Mouse (Mus musculus) embryonic stem cell, embryonic (primary cell): ENCODE data around the gene Zfp444.

Experiments used
- CTCF ChIA-PET, 4 experiments: fragments of 300-600 bp in 2 of 4; fragments of 350-600 bp in 2 of 4; sonication (Branson Sonifier 250); formaldehyde crosslinking; loops; one replicate each; lab custom pipeline; 2022; ENCODE audit warnings: inconsistent platforms in 2 of 4; lab: Charles Lee
- POLR2A ChIA-PET, 4 experiments: fragments of 300-600 bp in 2 of 4; fragments of 350-600 bp in 2 of 4; sonication (Branson Sonifier 250); formaldehyde crosslinking; loops; one replicate each; lab custom pipeline; 2022; ENCODE audit warnings: antibody characterized with exemption in 4 of 4, inconsistent platforms in 1 of 4; lab: Charles Lee

Gene Zfp444

DNA sequence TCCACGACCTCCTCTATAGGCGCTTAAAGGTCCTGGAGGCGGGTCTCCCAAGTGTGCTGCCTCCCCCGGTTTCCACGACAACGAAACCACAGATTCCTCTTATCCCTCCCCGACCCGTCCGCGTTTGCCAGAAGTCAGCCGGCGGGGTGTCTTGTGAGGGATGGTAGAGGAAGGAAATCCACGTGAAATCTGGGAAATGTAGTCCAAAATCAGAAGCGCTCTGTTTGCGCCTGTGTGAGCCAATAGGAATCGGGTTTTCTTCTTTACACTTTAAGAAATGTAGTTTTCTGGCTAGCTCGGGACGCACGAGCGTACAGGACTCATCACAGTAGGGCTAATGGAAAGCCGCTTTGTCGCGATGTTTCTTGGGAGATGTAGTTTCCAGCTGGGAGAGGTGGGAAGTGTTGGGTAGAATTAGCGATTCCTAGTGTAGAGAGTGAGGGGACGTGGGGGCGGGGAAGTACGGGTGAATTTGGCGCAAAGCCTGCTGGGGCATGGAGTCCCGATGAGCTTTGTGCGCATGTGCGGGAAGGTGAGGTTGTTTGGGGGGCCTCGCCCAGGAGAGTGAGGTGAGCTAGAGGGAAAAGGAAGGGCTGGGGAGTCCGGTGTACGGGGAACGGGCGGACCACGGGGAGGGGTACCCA, at the start of gene Zfp444:
TSS of gene Zfp444 (plus strand) at position 221 of the 644 bp plus-strand sequence.
- CTCF ChIA-PET: interaction anchor here (0.6 to 2.8 kb wide), 17 partner anchors 8 to 268 kb away, joined by 3 to 14 read pairs (median 4); no protein-coding TSS in a partner anchor
- POLR2A ChIA-PET: interaction anchor here (0.5 to 6.2 kb wide), 67 partner anchors 8 to 1420 kb away, joined by 3 to 81 read pairs (median 4); partner anchors contain the start of genes Zfp787 (in 4 of the 4), Zfp667 (in 2 of the 4), Fiz1 (in 1 of the 4) and Galp (in 1 of the 4)

DNA sequence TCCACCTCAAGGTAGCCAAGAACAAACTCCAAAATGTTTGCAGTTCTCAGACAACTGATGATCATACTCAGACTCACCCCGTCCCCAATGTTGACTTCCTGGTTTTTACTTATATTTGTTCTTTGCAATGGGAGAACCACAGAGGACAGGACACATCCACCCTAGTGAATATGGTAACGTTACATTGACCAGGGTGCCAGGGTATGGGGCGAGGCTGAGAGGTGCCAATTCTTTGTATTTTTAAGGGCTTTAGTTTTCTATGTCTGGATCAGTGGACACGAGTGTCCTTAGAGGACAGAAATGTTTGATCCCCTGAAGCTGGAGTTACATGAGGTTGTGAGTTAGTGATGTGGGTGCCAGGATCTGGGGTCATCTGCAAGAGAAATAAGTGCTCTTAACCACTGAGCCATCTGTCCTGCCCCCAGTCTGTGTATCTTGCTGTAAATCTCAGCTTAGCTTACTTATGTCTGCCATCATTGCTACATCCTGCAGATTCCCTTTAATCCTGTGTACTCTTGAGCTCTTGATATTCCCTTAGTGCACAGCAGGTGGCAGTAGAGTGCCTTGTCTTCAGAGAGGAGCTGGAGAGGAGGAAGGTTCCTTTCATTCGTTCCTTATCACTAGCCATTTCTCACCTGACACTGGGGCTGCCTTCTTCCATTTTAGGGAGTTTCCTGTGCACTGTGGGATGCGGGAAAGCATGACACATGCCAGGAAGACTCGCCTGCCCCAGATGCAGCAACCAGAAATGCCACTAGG, 45.2 kb upstream of the Zfp444 start:
- POLR2A ChIA-PET: interaction anchor here (0.5 to 3.1 kb wide), 20 partner anchors 12 to 90 kb away, joined by 3 to 20 read pairs (median 4); partner anchors contain the start of genes Zfp787 (in 2 of the 4) and Zfp444 (in 1 of the 4)
- CTCF ChIA-PET: interaction anchor here (0.6 to 4.8 kb wide), 86 partner anchors 9 to 1427 kb away, joined by 3 to 114 read pairs (median 5); partner anchors contain the start of genes Galp (in 3 of the 4), Zfp444 (in 3 of the 4), Zfp787 (in 2 of the 4) and Zfp78 (in 1 of the 4)

DNA sequence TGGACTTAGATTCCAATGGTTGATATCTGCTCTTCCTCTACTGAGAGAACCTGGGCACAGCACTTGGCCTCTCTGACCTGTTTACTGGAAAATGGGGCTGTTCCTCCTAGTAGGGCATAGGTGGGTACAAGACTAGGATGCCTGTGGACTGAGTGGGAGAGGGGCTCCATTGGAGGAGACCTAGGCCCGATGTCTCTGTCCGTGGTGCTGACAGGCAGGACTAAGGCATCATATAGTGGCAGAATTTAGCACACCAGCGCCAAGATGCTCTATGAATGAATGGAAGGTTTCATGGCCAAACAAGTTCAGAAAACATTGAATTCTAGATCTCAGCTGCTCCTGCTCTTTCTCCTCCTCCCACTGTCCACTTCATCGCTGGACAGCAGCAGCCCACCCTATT, 41.7 kb upstream of the Zfp444 start:
- POLR2A ChIA-PET: interaction anchor here in 1 of 4 experiments (0.8 kb wide), 1 partner anchor 33 kb away, joined by 3 read pairs; no protein-coding TSS in a partner anchor
- CTCF ChIA-PET: interaction anchor here in 1 of 4 experiments (1.6 kb wide), 1 partner anchor 64 kb away, joined by 3 read pairs; no protein-coding TSS in a partner anchor

DNA sequence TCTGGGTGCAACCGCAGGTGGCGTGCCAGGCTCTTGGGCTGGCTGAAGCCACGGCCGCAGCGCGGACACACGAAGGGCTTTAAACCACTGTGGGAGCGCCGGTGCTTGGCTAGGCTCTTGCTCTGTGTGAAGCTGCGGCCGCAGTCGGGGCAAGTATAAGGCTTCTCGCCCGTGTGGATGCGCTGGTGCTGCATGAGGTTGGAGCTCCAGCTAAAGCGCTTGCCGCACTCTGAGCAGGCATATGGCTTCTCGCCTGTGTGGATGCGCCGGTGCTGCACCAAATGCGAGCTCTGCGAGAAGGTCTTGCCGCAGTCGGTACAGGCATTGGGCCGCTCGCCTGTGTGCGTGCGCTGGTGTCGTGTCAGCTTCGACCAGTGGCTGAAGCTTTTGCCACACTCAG, 39.4 kb upstream of the Zfp444 start:
- ChIA-PET CTCF (interaction anchor here (0.6 to 1.3 kb wide), 17 partner anchors 12 to 150 kb away, joined by 3 to 6 read pairs (median 4); no protein-coding TSS in a partner anchor), POLR2A (interaction anchor here (0.6 to 2.9 kb wide), 19 partner anchors 9 to 1259 kb away, joined by 3 to 15 read pairs (median 4); partner anchors contain the start of genes Zfp444 (in 2 of the 4) and Zfp787 (in 2 of the 4))

DNA sequence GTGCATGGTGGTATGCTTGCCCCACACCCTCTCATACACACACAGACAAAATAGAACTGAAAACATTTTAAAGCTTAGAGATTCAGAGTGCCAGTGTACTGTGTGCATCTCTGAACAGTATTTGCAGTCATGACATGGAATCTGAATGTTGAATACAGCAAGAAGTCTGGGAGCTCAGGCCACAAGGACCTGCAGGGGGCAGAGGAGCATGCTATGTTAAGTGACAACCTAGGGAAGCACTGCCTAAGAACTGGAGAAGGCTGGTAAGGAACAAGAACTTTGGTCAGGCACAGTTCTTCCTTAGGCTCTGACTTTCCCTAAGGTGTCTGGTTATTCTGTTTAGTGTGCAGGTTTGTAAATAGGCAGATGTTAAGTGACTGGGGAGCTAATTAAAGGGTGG, 35.5 kb upstream of the Zfp444 start:
- CTCF ChIA-PET: interaction anchor here in 3 of 4 experiments (0.8 to 3.4 kb wide), 6 partner anchors 9 to 58 kb away, joined by 3 to 18 read pairs (median 4); no protein-coding TSS in a partner anchor
- POLR2A ChIA-PET: interaction anchor here in 2 of 4 experiments (0.8 to 2.1 kb wide), 10 partner anchors 10 to 56 kb away, joined by 3 to 5 read pairs (median 4); partner anchors contain the start of gene Zfp444 (in 1 of the 2)

DNA sequence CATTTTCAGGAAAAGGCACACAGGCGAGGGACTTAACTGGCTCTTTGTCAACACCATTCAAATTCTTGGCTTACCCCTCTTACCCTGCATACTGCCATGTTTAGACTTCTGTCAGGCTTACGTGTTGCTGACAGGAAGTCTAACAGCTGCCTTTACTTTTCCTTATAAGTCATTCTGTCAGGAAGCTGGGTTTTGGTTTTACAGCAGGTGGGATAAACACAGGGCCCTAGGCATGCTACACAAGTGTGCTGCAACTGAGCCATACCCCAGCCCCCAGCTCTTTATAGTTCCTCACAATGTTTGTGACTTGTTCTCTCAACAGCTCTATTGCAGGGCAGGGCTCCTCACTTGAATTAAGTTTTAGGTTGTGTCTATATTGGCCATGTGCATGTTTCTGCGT, 32.7 kb upstream of the Zfp444 start:
- ChIA-PET CTCF (interaction anchor here in 3 of 4 experiments (0.5 to 3.4 kb wide), 4 partner anchors 12 to 101 kb away, joined by 3 to 18 read pairs (median 4); no protein-coding TSS in a partner anchor), POLR2A (interaction anchor here in 1 of 4 experiments (1.1 to 1.9 kb wide), 5 partner anchors 10 to 48 kb away, joined by 3 to 6 read pairs (median 4); partner anchors contain the start of gene Zfp787)

DNA sequence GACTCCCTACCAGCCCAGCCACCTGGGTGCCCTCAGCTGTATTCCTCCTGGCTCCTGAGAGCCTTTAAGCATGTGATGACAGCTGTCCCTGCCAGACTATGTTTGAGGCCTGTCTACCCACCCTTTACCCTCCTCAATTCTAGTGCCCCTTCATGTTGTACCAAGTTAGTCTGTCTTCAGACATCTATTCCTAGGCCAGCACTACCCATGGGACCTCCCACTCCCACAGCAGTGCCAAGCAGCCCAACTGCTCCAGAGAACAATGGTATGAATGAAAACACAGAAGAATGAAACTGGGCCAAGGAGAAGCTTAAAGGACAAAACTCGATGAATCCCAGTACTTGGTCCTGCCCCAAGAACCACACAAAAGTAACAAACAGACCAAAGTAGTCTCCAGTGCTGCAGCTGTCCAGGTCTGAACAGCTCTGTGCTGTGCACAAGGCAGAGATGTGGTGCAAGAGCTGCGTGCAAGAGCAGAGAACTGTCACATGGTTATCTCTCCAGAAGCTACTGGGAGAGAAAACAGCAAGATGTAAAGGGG, 28.0 kb upstream of the Zfp444 start:
- ChIA-PET POLR2A (interaction anchor here in 2 of 4 experiments (1.3 to 2.2 kb wide), 4 partner anchors 10 to 28 kb away, joined by 4 to 12 read pairs (median 5); partner anchors contain the start of genes Zfp787 (in 2 of the 2) and Zfp444 (in 1 of the 2)), CTCF (interaction anchor here (0.8 to 1.7 kb wide), 3 partner anchors 11 to 17 kb away, joined by 3 to 5 read pairs (median 4); no protein-coding TSS in a partner anchor)

DNA sequence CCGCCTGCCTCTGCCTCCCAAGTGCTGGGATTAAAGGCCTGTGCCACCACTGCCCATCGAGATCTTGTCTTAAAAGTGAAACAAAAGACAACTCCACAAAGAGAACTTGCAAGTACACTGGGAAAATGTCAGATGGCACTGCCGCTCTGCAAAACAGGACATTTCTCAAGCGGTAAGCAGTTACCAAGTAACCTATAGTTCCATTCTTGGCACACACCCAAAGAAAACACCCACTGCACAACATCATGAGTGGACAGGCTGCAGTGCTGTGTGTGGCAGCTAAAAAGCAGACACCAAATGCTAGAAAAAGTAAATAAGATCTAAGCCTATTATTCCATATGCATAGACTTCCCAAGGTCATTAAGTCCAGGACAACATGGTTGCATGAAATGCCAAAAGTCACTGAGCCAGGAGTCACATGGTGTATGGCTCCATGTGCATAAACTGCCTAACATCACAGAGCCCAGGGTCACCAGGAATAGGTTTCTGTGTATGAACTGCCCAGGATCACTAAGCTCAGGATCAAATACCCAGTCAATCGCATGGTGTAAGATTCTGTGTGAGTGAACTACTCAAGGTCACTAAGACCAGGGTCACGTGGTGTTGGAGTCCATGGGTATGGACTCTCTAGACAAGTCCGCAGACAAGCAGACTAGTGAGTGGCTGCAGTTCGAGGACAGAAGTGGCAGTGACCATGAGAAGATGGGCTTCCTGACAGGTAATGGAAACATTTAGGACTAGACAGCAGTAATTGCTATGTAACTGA, 26.4 kb upstream of the Zfp444 start:
- POLR2A ChIA-PET: interaction anchor here in 3 of 4 experiments (0.6 to 2.5 kb wide), 16 partner anchors 9 to 1132 kb away, joined by 3 to 17 read pairs (median 4); partner anchors contain the start of genes Zfp787 (in 3 of the 3), Zfp444 (in 2 of the 3), Fiz1 (in 1 of the 3) and Zfp524 (in 1 of the 3)
- CTCF ChIA-PET: interaction anchor here in 3 of 4 experiments (0.6 to 1.9 kb wide), 5 partner anchors 13 to 68 kb away, joined by 3 to 6 read pairs (median 5); no protein-coding TSS in a partner anchor

DNA sequence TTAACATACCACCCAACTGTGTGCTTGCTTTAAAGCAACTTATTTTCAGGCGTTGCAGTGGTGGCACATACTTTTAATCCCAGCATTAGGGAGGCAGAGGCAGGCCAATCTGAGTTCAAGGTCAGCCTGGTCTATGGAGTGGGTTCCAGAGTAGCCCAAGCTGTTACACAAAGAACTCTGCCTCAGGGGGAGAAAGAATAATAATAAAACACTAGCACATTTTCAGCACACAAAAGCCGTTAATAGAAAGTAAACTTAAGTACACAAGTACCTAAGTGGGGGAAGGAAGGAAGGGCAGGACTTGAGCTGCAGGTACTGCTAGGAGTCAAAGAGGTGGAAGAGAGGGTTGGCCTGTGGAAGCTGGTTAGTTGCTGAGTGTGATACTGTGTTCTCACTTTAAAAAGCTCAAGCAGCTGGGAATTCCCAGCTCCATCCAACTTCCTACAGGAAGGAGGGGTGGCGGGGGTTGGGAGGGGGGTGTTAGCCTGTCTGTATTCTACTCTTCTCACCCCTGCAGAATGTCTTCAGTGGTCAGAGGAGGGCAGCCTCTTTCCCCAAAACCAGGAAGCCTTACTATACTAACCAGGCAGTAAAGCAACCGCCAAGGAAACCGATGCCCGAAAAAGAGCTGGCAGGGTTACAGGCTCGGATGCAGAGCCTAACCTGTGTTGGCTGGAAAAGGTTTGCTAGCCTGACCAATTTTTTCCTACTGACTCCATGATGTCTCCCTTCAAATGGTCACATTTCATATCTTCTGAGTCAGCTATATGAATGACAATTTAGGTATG, 25.6 kb upstream of the Zfp444 start:
- POLR2A ChIA-PET: interaction anchor here (0.6 to 2.5 kb wide), 16 partner anchors 9 to 1132 kb away, joined by 3 to 17 read pairs (median 4); partner anchors contain the start of genes Zfp787 (in 4 of the 4), Zfp444 (in 2 of the 4), Fiz1 (in 1 of the 4) and Zfp524 (in 1 of the 4)

DNA sequence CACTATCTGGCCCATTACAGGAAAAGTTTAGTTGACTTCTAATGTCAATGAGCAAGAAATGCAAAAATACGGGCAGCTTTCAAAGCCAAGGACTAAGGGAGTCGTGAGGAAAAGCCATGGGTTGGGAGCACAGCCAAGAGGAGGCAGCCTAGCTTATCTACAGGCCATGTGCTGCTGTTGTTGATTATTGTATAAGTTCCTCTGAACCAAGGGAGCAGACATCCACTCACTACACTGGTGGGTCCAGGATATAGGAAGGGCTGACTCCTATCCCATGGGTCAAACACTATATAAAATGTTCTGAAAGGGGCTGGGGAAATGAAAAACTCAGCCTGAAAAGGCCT, 25.1 kb upstream of the Zfp444 start:
- ChIA-PET POLR2A (interaction anchor here (0.6 to 2.5 kb wide), 11 partner anchors 9 to 1133 kb away, joined by 3 to 17 read pairs (median 5); partner anchors contain the start of genes Zfp787 (in 4 of the 4), Fiz1 (in 1 of the 4), Zfp444 (in 1 of the 4) and Zfp524 (in 1 of the 4)), CTCF (interaction anchor here (0.7 to 1.9 kb wide), 10 partner anchors 20 to 135 kb away, joined by 3 to 6 read pairs (median 4); no protein-coding TSS in a partner anchor)

More for the DNA sequence above, 25.6 kb upstream of the Zfp444 start:
- CTCF ChIA-PET: interaction anchor here (0.6 to 1.9 kb wide), 11 partner anchors 12 to 135 kb away, joined by 3 to 6 read pairs (median 4); no protein-coding TSS in a partner anchor

DNA sequence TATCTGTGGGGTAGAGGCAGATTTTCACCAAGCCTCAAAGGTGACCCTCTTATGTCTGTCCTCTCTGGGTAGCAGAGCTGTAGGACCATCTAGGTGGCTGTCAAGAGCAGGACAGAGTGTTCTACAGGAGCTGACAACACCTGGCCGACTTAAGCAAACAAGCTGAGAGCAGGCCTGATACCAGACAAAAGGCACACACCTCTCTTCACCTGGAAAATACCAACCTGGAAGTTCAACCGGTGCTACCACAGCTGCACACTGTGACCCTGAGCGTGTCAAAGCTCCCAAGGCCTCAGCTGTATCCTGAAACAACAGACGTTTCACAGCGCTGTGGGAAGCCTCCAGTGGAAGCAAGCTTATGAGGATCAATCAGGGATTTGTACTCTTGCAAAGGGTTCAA, 24.3 kb upstream of the Zfp444 start:
- ChIA-PET CTCF (interaction anchor here (0.5 to 2.0 kb wide), 7 partner anchors 20 to 46 kb away, joined by 3 to 7 read pairs (median 5); no protein-coding TSS in a partner anchor), POLR2A (interaction anchor here in 3 of 4 experiments (1.4 to 2.5 kb wide), 6 partner anchors 8 to 24 kb away, joined by 5 to 17 read pairs (median 6); partner anchors contain the start of genes Zfp787 (in 3 of the 3) and Zfp444 (in 1 of the 3))

DNA sequence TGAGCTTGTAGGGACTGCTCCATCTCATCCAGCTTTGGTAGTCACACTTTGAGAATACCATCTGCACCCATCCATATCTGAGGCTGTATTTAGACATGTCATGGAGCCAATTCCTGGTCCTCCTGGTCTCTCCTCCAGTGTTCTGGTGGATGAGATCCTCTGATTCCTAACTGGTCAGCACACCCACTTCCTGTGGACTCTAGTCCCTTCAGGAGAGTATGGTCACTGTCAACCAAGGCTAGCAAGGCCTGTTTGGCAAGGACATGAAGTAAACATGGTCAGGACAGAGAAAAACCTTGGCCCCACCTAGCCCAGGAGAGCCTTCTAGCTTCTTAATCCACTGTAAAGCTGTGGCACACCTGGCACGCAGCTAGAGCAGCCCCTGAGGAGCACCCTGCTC, 20.8 kb upstream of the Zfp444 start:
- CTCF ChIA-PET: interaction anchor here in 1 of 4 experiments (0.9 kb wide), 1 partner anchor 24 kb away, joined by 3 read pairs; no protein-coding TSS in a partner anchor

DNA sequence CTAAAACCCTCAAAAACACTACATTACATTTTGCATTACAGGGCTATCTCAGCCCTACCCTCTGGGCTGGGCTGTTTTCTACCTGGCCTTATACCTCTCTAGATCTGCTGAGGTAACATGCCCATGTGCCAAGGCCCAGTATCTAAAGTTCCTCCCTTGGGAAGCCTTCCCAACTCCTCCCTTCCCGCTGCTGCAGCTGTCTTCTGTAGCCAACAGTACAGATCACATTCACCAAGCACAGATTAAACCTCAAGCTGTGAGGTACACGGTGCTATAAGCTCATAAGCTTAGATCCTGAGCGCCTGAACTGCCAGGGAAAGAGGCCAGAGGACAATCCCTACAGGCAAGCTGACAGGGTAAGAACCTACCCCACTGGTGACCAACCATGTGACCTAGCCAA, 20.0 kb upstream of the Zfp444 start:
- ChIA-PET POLR2A (interaction anchor here in 1 of 4 experiments (1.0 to 2.3 kb wide), 4 partner anchors 15 to 39 kb away, joined by 3 to 5 read pairs (median 4); partner anchors contain the start of gene Zfp444), CTCF (interaction anchor here in 2 of 4 experiments (0.5 to 0.9 kb wide), 2 partner anchors 25 to 47 kb away, joined by 3 read pairs; no protein-coding TSS in a partner anchor)

More for the DNA sequence above, 20.8 kb upstream of the Zfp444 start:
- POLR2A ChIA-PET: interaction anchor here in 2 of 4 experiments (0.7 to 2.3 kb wide), 4 partner anchors 13 to 39 kb away, joined by 3 to 5 read pairs (median 4); no protein-coding TSS in a partner anchor

DNA sequence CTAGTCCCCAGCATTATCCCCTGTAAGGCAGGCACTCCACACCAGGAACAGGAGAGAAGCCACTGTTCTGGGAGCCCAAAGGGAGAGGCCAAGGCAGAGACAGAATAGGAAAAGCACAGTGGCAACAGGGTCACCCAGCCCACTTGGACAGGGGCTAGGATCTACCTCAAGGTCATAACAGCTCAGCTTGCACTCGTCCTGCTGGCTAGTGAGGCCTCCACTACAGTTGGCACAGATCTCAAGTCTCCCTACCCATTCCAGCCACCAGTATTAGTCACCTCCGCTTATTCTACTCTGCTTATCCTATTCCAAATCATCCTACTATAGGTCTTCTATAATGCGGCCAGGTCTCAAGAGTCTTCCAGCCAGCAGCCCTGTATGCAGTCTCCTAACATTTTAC, 18.9 kb upstream of the Zfp444 start:
- CTCF ChIA-PET: interaction anchor here in 1 of 4 experiments (1.0 kb wide), 1 partner anchor 21 kb away, joined by 3 read pairs; no protein-coding TSS in a partner anchor
- POLR2A ChIA-PET: interaction anchor here in 3 of 4 experiments (0.6 to 3.3 kb wide), 7 partner anchors 9 to 67 kb away, joined by 3 to 14 read pairs (median 6); partner anchors contain the start of gene Zfp444 (in 2 of the 3)
